Mouse (Mus musculus): ENCODE results near the gene Gm43720.

Gm43720 gene

GRCm38 (mm10) chr5:138262582-138263240 is 17.0 kb downstream of the Gm43720 start:
- no peak for ATAC-seq (ENCODE audit: insufficient number of reproducible peaks, low FRiP score, low TSS enrichment)

- ATAC-seq (ENCODE audit: insufficient number of reproducible peaks, low FRiP score, low TSS enrichment) = no peak
Measured at GRCm38 (mm10) chr5:138262001-138262400, 17.8 kb downstream of the Gm43720 start.

GRCm38 (mm10) chr5:138260834-138261233 is 18.9 kb downstream of the Gm43720 start:
- ATAC-seq (ENCODE audit: insufficient number of reproducible peaks, low FRiP score, low TSS enrichment) = no peak

- ATAC-seq (ENCODE audit: insufficient number of reproducible peaks, low FRiP score, low TSS enrichment) = no peak
Measured at GRCm38 (mm10) chr5:138260051-138260450, 19.7 kb downstream of the Gm43720 start.

GRCm38 (mm10) chr5:138258993-138259392 is 20.8 kb downstream of the Gm43720 start:
- ATAC-seq (ENCODE audit: insufficient number of reproducible peaks, low FRiP score, low TSS enrichment) = no peak

- ATAC-seq (ENCODE audit: insufficient number of reproducible peaks, low FRiP score, low TSS enrichment) = no peak
Measured at GRCm38 (mm10) chr5:138258542-138258941, 21.2 kb downstream of the Gm43720 start.

- ATAC-seq (ENCODE audit: insufficient number of reproducible peaks, low FRiP score, low TSS enrichment) = no peak
Measured at GRCm38 (mm10) chr5:138258078-138258477, 21.7 kb downstream of the Gm43720 start.

- no peak for ATAC-seq (ENCODE audit: insufficient number of reproducible peaks, low FRiP score, low TSS enrichment)
Measured at GRCm38 (mm10) chr5:138257585-138257978, 22.2 kb downstream of the Gm43720 start.

- ATAC-seq (ENCODE audit: insufficient number of reproducible peaks, low FRiP score, low TSS enrichment) = no peak
Measured at GRCm38 (mm10) chr5:138256966-138257584, 22.7 kb downstream of the Gm43720 start.

- peak; percentile 19; the same call in 1 of the 2 replicates for ATAC-seq (ENCODE audit: insufficient number of reproducible peaks, low FRiP score, low TSS enrichment)
Measured at GRCm38 (mm10) chr5:138256094-138256467, 23.7 kb downstream of the Gm43720 start.

GRCm38 (mm10) chr5:138255353-138256093 is 24.2 kb downstream of the Gm43720 start, which contains the start of gene Lamtor4:
Lamtor4 (plus strand) TSS chr5:138255482.
- ATAC-seq (ENCODE audit: insufficient number of reproducible peaks, low FRiP score, low TSS enrichment) = peak; percentile 100

GRCm38 (mm10) chr5:138253061-138253460 is 26.7 kb downstream of the Gm43720 start:
- ATAC-seq (ENCODE audit: insufficient number of reproducible peaks, low FRiP score, low TSS enrichment) = no peak

- ATAC-seq (ENCODE audit: insufficient number of reproducible peaks, low FRiP score, low TSS enrichment) = no peak
Measured at GRCm38 (mm10) chr5:138251144-138251543, 28.6 kb downstream of the Gm43720 start.

GRCm38 (mm10) chr5:138241511-138241910 is 38.2 kb downstream of the Gm43720 start:
- no peak for ATAC-seq (ENCODE audit: insufficient number of reproducible peaks, low FRiP score, low TSS enrichment)

- no peak for ATAC-seq (ENCODE audit: insufficient number of reproducible peaks, low FRiP score, low TSS enrichment)
Measured at GRCm38 (mm10) chr5:138234224-138234623, 45.5 kb downstream of the Gm43720 start.

GRCm38 (mm10) chr5:138233778-138234177 is 46.0 kb downstream of the Gm43720 start:
- no peak for ATAC-seq (ENCODE audit: insufficient number of reproducible peaks, low FRiP score, low TSS enrichment)

GRCm38 (mm10) chr5:138229511-138229910 is 50.2 kb downstream of the Gm43720 start:
- ATAC-seq (ENCODE audit: insufficient number of reproducible peaks, low FRiP score, low TSS enrichment) = no peak

GRCm38 (mm10) chr5:138228026-138228425 is 51.7 kb downstream of the Gm43720 start:
- no peak for ATAC-seq (ENCODE audit: insufficient number of reproducible peaks, low FRiP score, low TSS enrichment)

- no peak for ATAC-seq (ENCODE audit: insufficient number of reproducible peaks, low FRiP score, low TSS enrichment)
Measured at GRCm38 (mm10) chr5:138227367-138227766, 52.4 kb downstream of the Gm43720 start.

- ATAC-seq (ENCODE audit: insufficient number of reproducible peaks, low FRiP score, low TSS enrichment) = no peak
Measured at GRCm38 (mm10) chr5:138226491-138226890, 53.3 kb downstream of the Gm43720 start.

- no peak for ATAC-seq (ENCODE audit: insufficient number of reproducible peaks, low FRiP score, low TSS enrichment)
Measured at GRCm38 (mm10) chr5:138225700-138226099, 54.1 kb downstream of the Gm43720 start, which contains the start of gene Nxpe5. Nxpe5 (plus strand) TSS chr5:138225898.

All from cerebellum, adult (tissue).